Mouse (Mus musculus) CD4-positive, CD25-positive, alpha-beta regulatory T cell, adult 2 months (primary cell): Measurements from ENCODE around the gene Vwa5b1.

Source experiments
- DNase-seq: peaks from one replicate; pipeline ENCODE4 v3.0.0-alpha.2; 2012; ENCODE audit warnings: low read depth, low spot score

Gene Vwa5b1

GRCm38 (mm10) chr4:138533877-138534276 is 101.8 kb downstream of the Vwa5b1 start:
- DNase-seq: no peak

- DNase-seq: no peak
These were observed 103.9 kb downstream of the Vwa5b1 start for GRCm38 (mm10) chr4:138531761-138532160.

GRCm38 (mm10) chr4:138530011-138530410 is 105.7 kb downstream of the Vwa5b1 start:
- DNase-seq: no peak

- DNase-seq: no peak
These were observed 110.0 kb downstream of the Vwa5b1 start for GRCm38 (mm10) chr4:138525684-138526083.

- no peak for DNase-seq
These were observed 110.9 kb downstream of the Vwa5b1 start for GRCm38 (mm10) chr4:138524769-138525168.

- DNase-seq: no peak
These were observed 111.9 kb downstream of the Vwa5b1 start for GRCm38 (mm10) chr4:138523775-138524174.

GRCm38 (mm10) chr4:138522296-138522695 is 113.4 kb downstream of the Vwa5b1 start:
- no peak for DNase-seq

- no peak for DNase-seq
These were observed 118.4 kb downstream of the Vwa5b1 start for GRCm38 (mm10) chr4:138517153-138517789.

GRCm38 (mm10) chr4:138516448-138516847 is 119.2 kb downstream of the Vwa5b1 start:
- DNase-seq: no peak
